Mouse (Mus musculus) kidney, embryonic 14.5 days (tissue): ENCODE results near the gene Clasp2. TPM values are rescaled to one million over a fixed set of nuclear protein-coding genes. Genes with fewer than 3 reads are reported as not detected.

Experiments
- ATAC-seq: fragments of 200-750 bp; cut with Nextera tagmentation; 2 replicates; pipeline ENCODE4 v1.8.0; 2017; ENCODE audit warnings: moderate number of reproducible peaks, mild to moderate bottlenecking, moderate TSS enrichment, moderate library complexity; ENCODE audit not compliant: low FRiP score, low TSS enrichment
- H3K27ac ChIP-seq: fragments of 300-500 bp; sonication (generic); 2 replicates; pipeline ENCODE4 v1.5.1; 2014; ENCODE audit warnings: low read depth, mild to moderate bottlenecking, low read length, moderate library complexity, mixed read lengths
- H3K27me3 ChIP-seq: fragments of 300-500 bp; sonication (generic); 2 replicates; pipeline ENCODE4 v1.6.1; 2014; ENCODE audit warnings: mild to moderate bottlenecking, low read length; ENCODE audit not compliant: control insufficient read depth, insufficient read depth
- H3K36me3 ChIP-seq: fragments of 300-500 bp; sonication (generic); 2 replicates; pipeline ENCODE4 v1.6.1; 2014; ENCODE audit warnings: low read length, mixed read lengths; ENCODE audit not compliant: control insufficient read depth, insufficient read depth
- H3K4me1 ChIP-seq: fragments of 300-500 bp; sonication (generic); 2 replicates; pipeline ENCODE4 v1.6.1; 2014; ENCODE audit warnings: low read length, mixed read lengths; ENCODE audit not compliant: control insufficient read depth, insufficient read depth
- H3K4me2 ChIP-seq: fragments of 300-500 bp; sonication (generic); replicated peaks from 2 replicates; pipeline ENCODE4 v1.6.1; 2014; ENCODE audit warnings: low read depth, mild to moderate bottlenecking, low read length
- H3K4me3 ChIP-seq: fragments of 300-500 bp; sonication (generic); 2 replicates; pipeline ENCODE4 v1.5.1; 2014; ENCODE audit warnings: mild to moderate bottlenecking, low read length
- H3K9ac ChIP-seq: fragments of 300-500 bp; sonication (generic); 2 replicates; pipeline ENCODE4 v1.6.1; 2014; ENCODE audit warnings: low read depth, mild to moderate bottlenecking, low read length, moderate library complexity
- H3K9me3 ChIP-seq: fragments of 300-500 bp; sonication (generic); 2 replicates; pipeline ENCODE4 v1.6.1; 2016; ENCODE audit warnings: low read length; ENCODE audit not compliant: control insufficient read depth
- WGBS: fragments of 180-500 bp; shearing (Covaris S2); extraction: QIAGEN DNeasy Blood & Tissue Kit; methylation state at CpG from one replicate; pipeline ENCODE4 v1.1.7; 2014; 5-methylcytosine and 5-hydroxymethylcytosine counted together
- polyA plus RNA-seq: library from polyadenylated mRNA; unstranded; fragments of >200 nt; fragmentation: Nextera tagmentation; extraction: Ambion mirVana; gene quantifications from 2 replicates; pipeline ENCODE4 v1.2.1, GENCODE M21; 2014

The Clasp2 gene
- polyA plus RNA-seq, 1 experiment from 2014 or later = 29.6 TPM

- Histone ChIP-seq H3K9me3 (no peaks in the 10 kb centered on the region), H3K9ac (no peak overlapping the region), H3K4me2 (no peak overlapping the region), H3K4me1 (no peaks in the 10 kb centered on the region), H3K27ac (no peak overlapping the region), H3K36me3 (peaks cover 11% of the 10 kb centered on the region), H3K27me3 (no peaks in the 10 kb centered on the region), H3K4me3 (no peak overlapping the region)
- no peak for ATAC-seq
- 90% methylated on average over 3 of the region's 3 CpGs for WGBS
Measured at GRCm38 (mm10) chr9:113941103-113941805, 200.0 kb downstream of the Clasp2 start.

- Histone ChIP-seq H3K27ac (no peak overlapping the region), H3K27me3 (no peaks in the 10 kb centered on the region), H3K9me3 (no peaks in the 10 kb centered on the region), H3K4me2 (no peak overlapping the region), H3K9ac (no peak overlapping the region), H3K4me3 (no peak overlapping the region), H3K4me1 (no peaks in the 10 kb centered on the region), H3K36me3 (peaks cover 27% of the 10 kb centered on the region)
- 93% methylated on average over 1 of the region's 1 CpGs for WGBS
- ATAC-seq = no peak
Measured at GRCm38 (mm10) chr9:113943372-113943771, 202.1 kb downstream of the Clasp2 start.

DNA sequence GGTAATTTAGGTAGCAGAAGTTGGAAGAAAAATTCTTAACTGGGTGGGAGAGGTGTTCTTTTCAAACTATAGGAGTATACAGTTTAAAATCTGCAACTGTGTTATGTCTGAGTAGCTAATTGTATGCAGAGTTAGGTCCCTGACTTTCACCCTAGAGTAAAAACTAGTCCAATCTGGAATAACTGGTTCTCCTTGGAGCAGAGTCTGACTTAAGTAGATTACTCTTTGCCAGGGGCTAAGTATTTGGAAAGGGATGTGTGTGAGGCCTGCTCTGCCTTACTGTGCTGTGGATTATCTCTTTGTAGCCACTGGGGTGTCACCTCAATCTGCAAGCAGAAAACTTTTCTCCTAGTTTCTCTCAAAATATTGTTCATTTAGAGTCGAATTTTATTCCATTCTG is 205.9 kb downstream of the Clasp2 start:
- H3K4me3 ChIP-seq = no peak overlapping the region
- no peaks in the 10 kb centered on the region for H3K9me3 ChIP-seq
- no peaks in the 10 kb centered on the region for H3K27me3 ChIP-seq
- peaks cover 37% of the 10 kb centered on the region for H3K36me3 ChIP-seq
- no peak overlapping the region for H3K4me2 ChIP-seq
- H3K4me1 ChIP-seq = no peaks in the 10 kb centered on the region
- H3K27ac ChIP-seq = no peak overlapping the region
- 82% methylated on average over 1 of the region's 1 CpGs for WGBS
- H3K9ac ChIP-seq = no peak overlapping the region
- no peak for ATAC-seq

DNA sequence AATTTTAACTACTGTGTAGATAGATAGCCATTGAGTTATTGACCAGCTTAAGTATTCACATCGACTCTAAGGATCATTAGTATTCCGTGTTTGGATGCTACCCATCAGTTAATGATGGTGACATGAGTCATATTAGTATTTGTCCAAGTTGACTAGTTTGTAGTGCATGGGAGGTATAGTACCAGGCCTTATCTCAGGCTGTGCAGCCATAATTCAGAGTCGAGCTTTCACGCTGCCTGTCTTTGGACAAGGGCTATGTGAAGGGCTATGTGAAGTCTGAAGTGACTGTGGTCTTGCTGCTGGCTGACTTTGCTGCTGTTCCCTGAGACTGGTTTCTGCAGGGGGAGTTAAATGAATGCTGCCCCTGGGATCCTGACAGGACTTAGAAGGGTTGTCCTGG is 216.5 kb downstream of the Clasp2 start:
- Histone ChIP-seq H3K9ac (no peak overlapping the region), H3K27me3 (no peaks in the 10 kb centered on the region), H3K4me3 (no peak overlapping the region), H3K4me2 (no peak overlapping the region), H3K27ac (no peak overlapping the region), H3K9me3 (no peaks in the 10 kb centered on the region), H3K36me3 (peaks cover 69% of the 10 kb centered on the region), H3K4me1 (no peaks in the 10 kb centered on the region)
- no peak for ATAC-seq
- 92% methylated on average over 4 of the region's 4 CpGs for WGBS

DNA sequence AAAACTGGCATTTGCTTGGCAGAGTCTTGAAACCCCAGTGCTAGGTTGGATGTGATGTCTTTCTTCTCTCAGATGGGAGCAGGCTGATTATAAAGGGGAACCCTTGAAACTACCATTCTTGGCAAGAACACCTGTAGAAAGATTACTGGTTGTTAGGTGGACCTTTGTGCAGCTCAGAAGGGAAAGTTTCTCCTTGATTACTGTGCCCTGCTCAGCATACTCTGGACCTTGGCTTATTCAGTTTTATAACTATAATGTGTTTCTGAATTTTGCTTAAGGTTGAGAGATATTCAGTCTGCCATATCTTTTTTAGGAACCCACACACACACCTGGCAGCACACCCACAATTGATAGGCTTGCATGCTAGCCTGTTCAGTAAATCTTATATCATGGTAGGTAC is 222.4 kb downstream of the Clasp2 start:
- H3K4me3 ChIP-seq = no peak overlapping the region
- H3K4me1 ChIP-seq = no peaks in the 10 kb centered on the region
- ATAC-seq = no peak
- no peak overlapping the region for H3K9ac ChIP-seq
- peaks cover 92% of the 10 kb centered on the region for H3K36me3 ChIP-seq
- H3K9me3 ChIP-seq = no peaks in the 10 kb centered on the region
- no peaks in the 10 kb centered on the region for H3K27me3 ChIP-seq
- no peak overlapping the region for H3K4me2 ChIP-seq
- H3K27ac ChIP-seq = no peak overlapping the region

- 92% methylated on average over 8 of the region's 8 CpGs for WGBS
Measured at GRCm38 (mm10) chr9:113964415-113964814, 223.1 kb downstream of the Clasp2 start.

GRCm38 (mm10) chr9:113966838-113967237 is 225.6 kb downstream of the Clasp2 start:
- Histone ChIP-seq H3K4me2 (no peak overlapping the region), H3K9me3 (no peaks in the 10 kb centered on the region), H3K36me3 (peaks cover 91% of the 10 kb centered on the region), H3K4me1 (no peaks in the 10 kb centered on the region), H3K4me3 (no peak overlapping the region), H3K9ac (no peak overlapping the region), H3K27ac (no peak overlapping the region), H3K27me3 (no peaks in the 10 kb centered on the region)
- no peak for ATAC-seq
- WGBS = 97% methylated on average over 4 of the region's 4 CpGs

More at GRCm38 (mm10) chr9:113964415-113964814, 223.1 kb downstream of the Clasp2 start:
- Histone ChIP-seq H3K36me3 (peaks cover 92% of the 10 kb centered on the region), H3K27me3 (no peaks in the 10 kb centered on the region), H3K4me2 (no peak overlapping the region), H3K9ac (no peak overlapping the region), H3K4me3 (no peak overlapping the region), H3K9me3 (no peaks in the 10 kb centered on the region), H3K27ac (no peak overlapping the region), H3K4me1 (no peaks in the 10 kb centered on the region)
- ATAC-seq = no peak

DNA sequence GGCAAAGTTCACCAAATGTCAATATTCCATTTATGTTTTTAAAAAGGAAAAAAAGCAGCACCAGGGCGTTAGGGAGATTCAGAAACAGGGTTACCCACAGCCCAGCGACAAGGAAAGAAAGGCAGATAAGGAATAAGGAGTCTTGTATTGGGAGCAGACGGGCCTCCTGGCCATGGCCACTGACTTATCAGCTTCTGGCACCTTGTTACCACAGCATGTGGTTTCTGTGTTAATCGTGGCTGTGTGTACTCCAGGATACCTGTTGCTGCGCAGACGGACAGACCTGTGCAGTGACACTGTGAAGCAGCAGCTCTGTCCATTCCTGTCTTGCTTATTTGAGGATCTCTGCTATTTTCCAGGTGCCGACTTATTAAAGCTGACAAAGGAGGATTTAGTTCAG is 227.7 kb downstream of the Clasp2 start:
- peaks cover 83% of the 10 kb centered on the region for H3K36me3 ChIP-seq

More for the DNA sequence above, 227.7 kb downstream of the Clasp2 start:
- ATAC-seq = no peak
- no peaks in the 10 kb centered on the region for H3K9me3 ChIP-seq
- H3K4me1 ChIP-seq = no peaks in the 10 kb centered on the region
- H3K4me2 ChIP-seq = no peak overlapping the region
- no peak overlapping the region for H3K9ac ChIP-seq
- no peak overlapping the region for H3K4me3 ChIP-seq
- no peak overlapping the region for H3K27ac ChIP-seq
- no peaks in the 10 kb centered on the region for H3K27me3 ChIP-seq
- WGBS = 92% methylated on average over 7 of the region's 7 CpGs
